Mouse (Mus musculus) lung, adult 2 months (tissue): ENCODE measurements around the gene Gak.

ENCODE experiments used
- CTCF ChIP-seq: fragments of 200-500 bp; IDR thresholded peaks from 2 replicates; pipeline ENCODE4 v1.5.1; 2011; ENCODE audit warnings: mild to moderate bottlenecking, low read length, control low read depth; ENCODE audit not compliant: insufficient read depth
- POLR2A ChIP-seq: fragments of 200-500 bp; IDR thresholded peaks from 2 replicates; pipeline ENCODE4 v1.6.1; 2011; ENCODE audit warnings: low read depth, mild to moderate bottlenecking, control low read depth, low read length, borderline replicate concordance; ENCODE audit errors: extremely low read depth

DNA sequence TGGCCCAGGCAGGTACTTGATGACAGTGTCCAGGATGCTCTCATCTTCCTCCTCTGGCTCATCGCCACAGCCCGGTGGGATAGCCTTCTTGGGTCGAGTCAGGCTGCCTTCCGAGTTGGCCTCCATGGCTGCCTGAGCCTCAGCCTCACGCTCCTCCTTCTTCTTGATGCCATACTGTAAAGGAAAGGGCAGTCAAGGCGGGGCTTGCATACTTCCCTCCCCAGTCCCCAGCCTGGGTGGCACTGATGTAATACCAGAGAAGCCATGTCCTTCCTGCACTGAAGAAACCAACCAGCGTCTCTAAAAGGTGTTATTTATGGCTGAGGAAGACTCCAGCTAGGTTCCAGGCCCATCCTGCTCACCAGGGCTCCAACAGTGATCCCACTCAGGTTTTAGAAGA is 109.4 kb downstream of the Gak start:
- no peak for TF ChIP-seq POLR2A
- TF ChIP-seq CTCF = no peak
